Mouse (Mus musculus) thymus, postnatal 14 days (tissue): ENCODE results near the gene Gpatch2.
A peak's percentile ranks its signal among the peaks of the same experiment; 100 is the strongest.

ENCODE experiments used
- DNase-seq: peaks from one replicate; pipeline ENCODE4 v3.0.0; 2021

Gpatch2 gene

GRCm38 (mm10) chr1:187308523-187308922, 93.2 kb downstream of the Gpatch2 start:
- DNase-seq: no peak

GRCm38 (mm10) chr1:187311122-187311521, 95.8 kb downstream of the Gpatch2 start:
- no peak for DNase-seq

- no peak for DNase-seq
Measured at GRCm38 (mm10) chr1:187313323-187313722, 98.0 kb downstream of the Gpatch2 start.

- DNase-seq: no peak
Measured at GRCm38 (mm10) chr1:187313763-187314162, 98.5 kb downstream of the Gpatch2 start.

GRCm38 (mm10) chr1:187314516-187314915, 99.2 kb downstream of the Gpatch2 start:
- DNase-seq: no peak

GRCm38 (mm10) chr1:187315821-187316220, 100.5 kb downstream of the Gpatch2 start:
- no peak for DNase-seq

GRCm38 (mm10) chr1:187316555-187316954, 101.2 kb downstream of the Gpatch2 start:
- no peak for DNase-seq

GRCm38 (mm10) chr1:187321814-187322213, 106.5 kb downstream of the Gpatch2 start:
- no peak for DNase-seq

GRCm38 (mm10) chr1:187322505-187323208, 107.3 kb downstream of the Gpatch2 start:
- no peak for DNase-seq

GRCm38 (mm10) chr1:187323209-187323589, 107.9 kb downstream of the Gpatch2 start:
- DNase-seq: no peak

- DNase-seq: no peak
Measured at GRCm38 (mm10) chr1:187342551-187342950, 127.2 kb downstream of the Gpatch2 start.

- no peak for DNase-seq
Measured at GRCm38 (mm10) chr1:187345156-187345555, 129.8 kb downstream of the Gpatch2 start.

GRCm38 (mm10) chr1:187346923-187347322, 131.6 kb downstream of the Gpatch2 start:
- peak; percentile 27 for DNase-seq

- DNase-seq: no peak
Measured at GRCm38 (mm10) chr1:187347606-187348005, 132.3 kb downstream of the Gpatch2 start.

- DNase-seq: peak; percentile 67
Measured at GRCm38 (mm10) chr1:187348053-187348820, 132.9 kb downstream of the Gpatch2 start.

- no peak for DNase-seq
Measured at GRCm38 (mm10) chr1:187348859-187349258, 133.6 kb downstream of the Gpatch2 start.

GRCm38 (mm10) chr1:187356169-187356568, 140.9 kb downstream of the Gpatch2 start:
- no peak for DNase-seq

GRCm38 (mm10) chr1:187356904-187357303, 141.6 kb downstream of the Gpatch2 start:
- DNase-seq: no peak

- DNase-seq: no peak
Measured at GRCm38 (mm10) chr1:187360240-187360639, 144.9 kb downstream of the Gpatch2 start.

- DNase-seq: no peak
Measured at GRCm38 (mm10) chr1:187362536-187362935, 147.2 kb downstream of the Gpatch2 start.

- DNase-seq: no peak
Measured at GRCm38 (mm10) chr1:187365424-187365823, 150.1 kb downstream of the Gpatch2 start.

- no peak for DNase-seq
Measured at GRCm38 (mm10) chr1:187366806-187367205, 151.5 kb downstream of the Gpatch2 start.

- DNase-seq: no peak
Measured at GRCm38 (mm10) chr1:187369049-187369448, 153.7 kb downstream of the Gpatch2 start.

GRCm38 (mm10) chr1:187373506-187373905, 158.2 kb downstream of the Gpatch2 start:
- DNase-seq: no peak
